Mouse (Mus musculus) small intestine, adult 2 months (tissue): Measurements from ENCODE around the gene Mrps18a. TPM values are rescaled to one million over a fixed set of nuclear protein-coding genes. Genes with fewer than 3 reads are reported as not detected.
A peak's percentile ranks its signal among the peaks of the same experiment; 100 is the strongest.

Experiments
- H3K27ac ChIP-seq: fragments of 200-500 bp; 2 replicates; pipeline ENCODE4 v1.5.1; 2012; ENCODE audit warnings: low read depth, low read length, control low read depth, inconsistent platforms; ENCODE audit not compliant: insufficient read depth
- H3K27me3 ChIP-seq: fragments of 200-500 bp; 2 replicates; pipeline ENCODE4 v1.6.1; 2012; ENCODE audit warnings: mild to moderate bottlenecking, moderate library complexity, low read length, inconsistent platforms; ENCODE audit not compliant: control insufficient read depth, insufficient read depth
- H3K36me3 ChIP-seq: fragments of 200-500 bp; 2 replicates; pipeline ENCODE4 v1.6.1; 2012; ENCODE audit warnings: mild to moderate bottlenecking, low read length, control low read depth, inconsistent platforms; ENCODE audit not compliant: control insufficient read depth, insufficient read depth
- H3K4me1 ChIP-seq: fragments of 200-500 bp; 2 replicates; pipeline ENCODE4 v1.6.1; 2012; ENCODE audit warnings: low read length, inconsistent platforms, mixed read lengths; ENCODE audit not compliant: control insufficient read depth, insufficient read depth, insufficient read length
- H3K4me3 ChIP-seq: fragments of 200-500 bp; 2 replicates; pipeline ENCODE4 v1.5.1; 2012; ENCODE audit warnings: low read depth, mild to moderate bottlenecking, control low read depth, inconsistent platforms, low read length, moderate library complexity
- CTCF ChIP-seq: fragments of 200-500 bp; IDR thresholded peaks from 2 replicates; pipeline ENCODE4 v1.5.1; 2012; ENCODE audit warnings: low read depth, mild to moderate bottlenecking, control low read depth, inconsistent platforms, low read length, moderate library complexity, mixed read lengths; ENCODE audit not compliant: insufficient replicate concordance, insufficient read length; ENCODE audit errors: extremely low read depth
- POLR2A ChIP-seq: fragments of 200-500 bp; IDR thresholded peaks from 2 replicates; pipeline ENCODE4 v1.6.1; 2012; ENCODE audit warnings: low read depth, mild to moderate bottlenecking, control low read depth, inconsistent platforms, low read length, moderate library complexity
- WGBS: fragments of 180-500 bp; shearing (Covaris S2); methylation state at CpG from one replicate; pipeline ENCODE4 v1.1.7; 2018; 5-methylcytosine and 5-hydroxymethylcytosine counted together
- polyA plus RNA-seq: library from polyadenylated mRNA; depleted of rRNA; stranded (reverse); fragments of >200 nt; gene quantifications from 2 replicates; pipeline ENCODE4 v1.2.3, GENCODE M21; 2012

The Mrps18a gene
- polyA plus RNA-seq, 1 experiment: 19.5 TPM

DNA sequence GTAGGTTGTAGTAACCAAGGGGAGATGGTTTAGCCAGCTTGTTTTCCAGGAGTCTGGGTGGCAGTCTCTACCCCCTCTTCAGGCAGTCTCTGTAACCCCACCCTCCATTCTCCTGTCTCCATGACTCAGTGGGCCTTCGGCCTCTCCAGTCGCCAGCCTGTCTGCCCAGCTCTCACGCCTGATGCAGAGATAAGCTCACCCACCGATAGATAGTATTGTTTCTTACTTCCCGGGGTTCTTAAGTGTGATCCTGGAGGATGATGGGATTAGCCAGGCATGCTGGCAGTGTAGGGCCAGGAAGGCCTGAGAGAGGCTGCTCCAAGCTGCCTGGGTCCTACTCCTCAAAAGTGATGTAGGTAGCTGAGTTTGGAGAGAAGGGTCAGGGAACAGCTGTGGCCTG, 29.7 kb upstream of the Mrps18a start:
- TF ChIP-seq POLR2A (no peak), CTCF (no peak)
- Histone ChIP-seq H3K4me1 (peaks cover 3% of the 10 kb centered on the region; the same call in 1 of the 2 replicates), H3K27me3 (0 out of 2 replicates have a peak, but pooled peaks cover 2% of the 10 kb centered on the region), H3K36me3 (no peaks in the 10 kb centered on the region), H3K27ac (no peak overlapping the region), H3K4me3 (no peak overlapping the region)
- WGBS: 62% methylated on average over 5 of the region's 5 CpGs

DNA sequence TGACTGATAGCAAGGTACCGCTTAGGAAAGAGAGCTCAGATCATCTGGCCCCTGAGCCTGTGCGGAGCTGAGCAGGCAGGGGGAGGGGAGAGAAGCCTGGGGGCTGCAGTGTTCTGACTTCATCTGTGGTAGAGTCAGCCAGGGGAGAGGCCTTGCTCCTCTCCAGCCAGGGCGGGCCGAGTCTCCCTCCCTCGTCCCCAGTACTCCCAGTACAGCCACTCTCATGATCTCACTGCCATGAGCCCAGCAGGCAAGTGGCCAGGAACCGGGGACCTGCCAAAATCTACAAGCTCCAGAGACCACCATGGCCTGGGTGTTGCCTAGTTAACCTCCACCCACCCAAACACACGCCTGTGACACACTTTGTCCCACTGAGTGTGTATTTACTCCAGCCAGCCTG, 29.1 kb upstream of the Mrps18a start:
- H3K4me3 ChIP-seq: no peak overlapping the region
- 0 out of 2 replicates have a peak, but pooled peaks cover 2% of the 10 kb centered on the region for H3K27me3 ChIP-seq
- no peaks in the 10 kb centered on the region for H3K36me3 ChIP-seq
- H3K27ac ChIP-seq: no peak overlapping the region
- no peak for TF ChIP-seq CTCF
- no peak for TF ChIP-seq POLR2A
- 76% methylated on average over 7 of the region's 7 CpGs for whole genome bisulfite sequencing
- H3K4me1 ChIP-seq: no peaks in the 10 kb centered on the region

DNA sequence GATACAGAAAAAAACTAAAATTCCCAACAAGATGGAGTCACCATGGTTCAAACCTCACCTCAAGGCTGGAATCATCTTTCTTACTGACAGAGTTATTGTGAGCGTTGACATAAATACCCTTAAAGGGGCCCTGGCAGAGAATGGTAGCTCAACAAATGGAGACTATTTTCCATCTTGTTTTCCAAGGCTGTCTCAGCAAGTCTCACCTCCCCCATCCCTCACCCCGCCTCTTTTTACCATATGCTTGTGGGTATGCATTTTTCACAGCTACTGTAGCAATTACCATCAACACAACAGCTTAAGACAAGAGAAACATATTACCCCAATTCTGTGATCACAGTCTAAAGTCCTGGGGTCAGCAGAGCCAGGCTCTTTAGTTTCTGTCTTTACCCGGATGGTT, 27.4 kb upstream of the Mrps18a start:
- Histone ChIP-seq H3K4me1 (no peaks in the 10 kb centered on the region), H3K27me3 (0 out of 2 replicates have a peak, but pooled peaks cover 2% of the 10 kb centered on the region), H3K36me3 (no peaks in the 10 kb centered on the region), H3K27ac (no peak overlapping the region), H3K4me3 (no peak overlapping the region)
- TF ChIP-seq POLR2A (no peak), CTCF (no peak)
- 74% methylated on average over 3 of the region's 3 CpGs for WGBS

DNA sequence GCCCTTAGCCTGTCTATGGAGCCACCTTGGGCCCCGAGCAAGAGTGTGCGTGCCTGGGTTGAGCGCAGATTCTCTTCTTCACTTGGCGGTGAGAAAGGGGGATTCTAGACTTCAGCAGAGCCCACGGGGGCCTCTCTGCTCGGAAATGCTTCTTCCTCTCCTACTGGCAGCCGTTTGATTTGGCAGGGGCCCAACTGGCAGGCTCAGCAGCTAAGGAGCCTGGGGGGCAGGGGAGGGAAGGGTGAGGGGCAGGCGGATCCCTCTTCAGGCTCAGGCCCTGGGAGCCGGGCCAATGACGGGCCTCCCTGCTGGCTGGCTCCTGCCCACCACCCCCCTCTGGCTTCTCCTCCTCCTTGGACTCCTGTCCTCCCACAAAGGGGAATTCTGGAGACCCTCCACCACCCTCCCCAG, 26.7 kb upstream of the Mrps18a start:
- H3K27me3 ChIP-seq: 0 out of 2 replicates have a peak, but pooled peaks cover 2% of the 10 kb centered on the region
- no peak overlapping the region for H3K4me3 ChIP-seq
- H3K27ac ChIP-seq: no peak overlapping the region
- H3K36me3 ChIP-seq: no peaks in the 10 kb centered on the region
- TF ChIP-seq POLR2A: no peak
- TF ChIP-seq CTCF: no peak
- WGBS: 17% methylated on average over 10 of the region's 10 CpGs
- no peaks in the 10 kb centered on the region for H3K4me1 ChIP-seq

DNA sequence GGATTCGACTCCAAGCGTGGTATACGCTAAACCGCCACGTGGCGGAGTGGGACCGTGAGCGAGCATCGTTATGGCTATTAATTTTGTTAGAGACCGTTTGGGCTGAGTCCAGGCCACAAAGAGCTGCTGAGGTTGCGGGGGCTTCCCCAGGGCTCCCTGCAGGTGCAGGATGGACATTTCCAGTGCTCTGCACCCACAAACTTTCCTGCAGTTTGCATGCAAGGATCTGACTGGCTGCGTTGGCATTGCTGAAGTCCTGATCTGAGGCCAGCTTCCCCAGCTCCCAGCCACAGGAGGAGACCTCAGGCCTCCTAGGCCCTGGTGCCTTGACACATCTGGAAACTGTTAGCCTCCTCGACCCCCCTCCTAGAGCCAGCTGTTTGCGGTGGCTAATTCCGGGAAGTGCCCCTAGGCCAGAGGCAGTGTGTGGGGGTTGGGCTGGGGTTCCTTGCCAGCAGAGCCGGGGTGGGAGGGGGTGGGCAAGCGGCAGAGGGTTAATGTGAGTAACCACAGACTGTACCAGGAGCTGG, 24.4 kb upstream of the Mrps18a start:
- Histone ChIP-seq H3K27ac (no peak overlapping the region), H3K4me3 (no peak overlapping the region), H3K36me3 (no peaks in the 10 kb centered on the region), H3K27me3 (0 out of 2 replicates have a peak, but pooled peaks cover 2% of the 10 kb centered on the region), H3K4me1 (no peaks in the 10 kb centered on the region)
- peak; percentile 1; the same call in 1 of the 2 replicates for TF ChIP-seq CTCF
- no peak for TF ChIP-seq POLR2A
- 58% methylated on average over 17 of the region's 17 CpGs for WGBS

DNA sequence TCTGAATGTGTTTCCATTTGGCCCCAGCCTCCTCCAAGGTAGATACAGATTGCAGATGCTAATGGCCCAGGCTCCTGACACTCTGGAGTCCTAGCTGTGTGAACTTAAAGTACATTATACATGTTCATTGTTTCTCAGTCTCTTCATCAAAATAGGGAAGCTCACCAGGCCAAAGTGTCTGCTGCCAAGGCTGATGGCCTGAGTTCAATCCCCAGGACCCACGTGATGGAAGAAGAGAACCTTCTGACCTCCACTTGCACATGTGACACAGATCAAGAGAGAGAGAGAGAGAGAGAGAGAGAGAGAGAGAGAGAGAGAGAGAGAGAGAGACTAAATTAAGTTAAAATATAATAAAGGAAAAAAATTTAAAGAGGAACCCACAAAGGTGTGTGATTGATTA, 19.4 kb upstream of the Mrps18a start:
- Histone ChIP-seq H3K27ac (no peak overlapping the region), H3K4me3 (no peak overlapping the region), H3K4me1 (no peaks in the 10 kb centered on the region), H3K36me3 (no peaks in the 10 kb centered on the region), H3K27me3 (no peaks in the 10 kb centered on the region)
- WGBS: 79% methylated on average over 1 of the region's 1 CpGs
- TF ChIP-seq POLR2A (no peak), CTCF (no peak)

DNA sequence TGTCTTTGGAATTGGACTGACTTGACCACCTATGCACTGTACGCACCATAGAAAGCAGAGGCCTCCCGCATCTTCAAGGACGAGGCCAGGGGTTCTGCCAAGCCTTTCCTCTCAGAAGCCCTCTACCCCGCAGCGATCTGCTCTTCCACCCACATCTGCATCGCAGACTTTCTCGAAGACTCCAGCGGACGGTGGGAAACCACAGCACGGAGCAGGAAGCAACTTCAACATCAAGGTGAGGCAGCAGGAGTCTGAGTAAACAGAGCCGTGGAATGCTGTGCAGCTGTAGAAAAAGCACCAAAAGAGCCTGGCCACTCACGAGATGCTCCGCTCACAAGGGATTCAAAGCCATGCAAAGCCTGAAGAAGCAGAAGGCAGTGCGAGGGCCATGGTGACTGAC, 18.9 kb upstream of the Mrps18a start:
- TF ChIP-seq CTCF (no peak), POLR2A (no peak)
- Histone ChIP-seq H3K4me1 (no peaks in the 10 kb centered on the region), H3K27me3 (no peaks in the 10 kb centered on the region), H3K27ac (no peak overlapping the region), H3K36me3 (no peaks in the 10 kb centered on the region), H3K4me3 (no peak overlapping the region)
- WGBS: 77% methylated on average over 14 of the region's 14 CpGs

DNA sequence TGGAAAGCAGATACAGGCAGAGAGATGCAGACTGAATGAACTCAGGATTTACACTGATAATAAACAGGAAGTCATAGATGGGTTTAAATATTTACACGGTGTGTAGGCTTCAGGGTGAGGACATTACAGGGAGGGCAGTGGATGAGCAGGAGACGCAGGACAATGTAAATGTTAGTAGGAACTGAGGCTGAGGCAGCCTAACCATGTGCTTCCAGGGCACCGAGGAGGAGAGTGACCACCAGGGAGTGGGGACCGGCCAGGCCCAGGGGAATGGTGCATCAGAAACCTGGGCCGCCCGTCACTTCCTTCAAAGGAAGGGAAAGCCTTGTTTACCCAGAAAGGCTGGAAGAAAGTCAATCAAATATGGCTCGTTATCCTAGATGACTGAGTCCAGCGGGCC, 12.3 kb upstream of the Mrps18a start:
- Histone ChIP-seq H3K4me3 (no peak overlapping the region), H3K36me3 (no peaks in the 10 kb centered on the region), H3K27me3 (no peaks in the 10 kb centered on the region), H3K27ac (peak overlapping the region; percentile 47; the same call in 1 of the 2 replicates), H3K4me1 (peaks cover 5% of the 10 kb centered on the region)
- WGBS: 31% methylated on average over 8 of the region's 8 CpGs
- TF ChIP-seq POLR2A (no peak), CTCF (no peak)
